Mouse (Mus musculus): Measurements from ENCODE around the gene 1700012B09Rik.

DNA sequence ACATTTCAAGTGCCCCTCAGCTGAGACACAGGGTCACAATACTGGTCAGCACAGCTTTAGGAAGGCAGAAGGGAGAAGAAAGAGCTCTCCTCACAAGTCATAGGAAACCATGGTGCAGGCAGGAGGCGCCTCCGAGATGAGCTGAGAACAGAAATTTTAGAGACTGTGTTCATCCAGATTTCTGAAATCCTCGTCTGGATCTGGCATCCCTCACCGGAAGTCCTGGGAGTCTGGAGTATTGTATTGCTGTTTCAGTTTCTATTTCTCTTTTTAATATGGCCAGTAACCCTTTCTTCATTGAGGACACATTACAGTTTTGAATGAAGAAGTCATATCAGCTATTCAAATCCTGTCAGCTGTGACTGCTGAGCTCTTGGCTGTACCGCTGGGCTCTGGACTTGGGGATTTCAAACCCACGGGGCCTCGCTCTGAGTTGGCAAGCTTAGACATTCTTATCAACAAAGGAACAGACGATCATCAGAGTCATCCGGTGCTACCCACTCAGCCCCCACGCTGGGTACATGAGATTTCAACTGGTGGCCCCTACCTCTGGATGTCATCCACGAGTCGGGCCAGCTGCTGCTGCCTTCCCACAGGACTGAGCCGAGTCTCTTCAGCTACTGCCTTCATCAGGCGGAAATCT lies 53.0 kb downstream of the 1700012B09Rik start:
- no peak for TF ChIP-seq EP300 (IDR thresholded peaks at IDR 0.05; ENCODE audit: low read depth)
- TF ChIP-seq CTCF (IDR thresholded peaks at IDR 0.05; ENCODE audit: low read depth): no peak
